Mouse (Mus musculus) MEL (cell line): ENCODE measurements around the gene Nucb1. TPM values are rescaled to one million over a fixed set of nuclear protein-coding genes. Genes with fewer than 3 reads are reported as not detected.
"Not testable (repeated sequence)": the region's sequence is repeated elsewhere in the genome, so short reads cannot be mapped to it uniquely, and the experiment has no call there.

Experiments used
- DNase-seq: peaks from one replicate; pipeline ENCODE4 v3.0.0; 2011; ENCODE audit warnings: low read depth, low spot score
- H3K27ac ChIP-seq: 2 replicates; pipeline ENCODE4 v1.5.1; 2012; ENCODE audit warnings: low read depth, mild to moderate bottlenecking, control low read depth, low read length, moderate library complexity; ENCODE audit not compliant: control insufficient read depth
- H3K27me3 ChIP-seq, 2 experiments: fragments of 150-350 bp in 1 of 2; sonication (generic) in 1 of 2; 2 replicates each; pipeline ENCODE4 v1.6.1; 2012; ENCODE audit warnings: low read length in 2 of 2, mild to moderate bottlenecking in 2 of 2, improper control_type of control experiment in 1 of 2, moderate library complexity in 1 of 2; ENCODE audit not compliant: insufficient read depth in 2 of 2, control insufficient read depth in 1 of 2
- H3K36me3 ChIP-seq, 2 experiments: 2 replicates each; pipeline ENCODE4 v1.6.1; 2012 to 2014; ENCODE audit warnings: low read length in 2 of 2, improper control_type of control experiment in 1 of 2, inconsistent platforms in 1 of 2, mild to moderate bottlenecking in 1 of 2; ENCODE audit not compliant: insufficient read depth in 2 of 2, control insufficient read depth in 1 of 2
- H3K4me1 ChIP-seq, 2 experiments: fragments of 150-350 bp in 1 of 2; sonication (generic) in 1 of 2; 2 replicates each; pipeline ENCODE4 v1.6.1; 2012; ENCODE audit warnings: low read length in 2 of 2, improper control_type of control experiment in 1 of 2, mild to moderate bottlenecking in 1 of 2; ENCODE audit not compliant: insufficient read depth in 2 of 2, control insufficient read depth in 1 of 2
- H3K4me3 ChIP-seq, 2 experiments: fragments of 150-350 bp in 1 of 2; sonication (generic) in 1 of 2; 2 replicates each; pipeline ENCODE4 v1.5.1; 2012; ENCODE audit warnings: low read depth in 2 of 2, low read length in 2 of 2, mild to moderate bottlenecking in 2 of 2, moderate library complexity in 2 of 2, control low read depth in 1 of 2, improper control_type of control experiment in 1 of 2; ENCODE audit not compliant: control insufficient read depth in 1 of 2, insufficient read depth in 1 of 2
- H3K79me2 ChIP-seq: 2 replicates; pipeline ENCODE4 v1.6.1; 2012; ENCODE audit warnings: mild to moderate bottlenecking, low read length, moderate library complexity; ENCODE audit not compliant: control insufficient read depth, poor library complexity, insufficient read depth
- H3K9ac ChIP-seq: 2 replicates; pipeline ENCODE4 v1.6.1; 2012; ENCODE audit warnings: low read depth, mild to moderate bottlenecking, control low read depth, low read length, moderate library complexity; ENCODE audit not compliant: control insufficient read depth, poor library complexity, severe bottlenecking
- H3K9me3 ChIP-seq: fragments of 150-350 bp; sonication (generic); replicated peaks from 2 replicates; pipeline ENCODE4 v1.6.1; 2012; ENCODE audit warnings: mild to moderate bottlenecking, low read length, improper control_type of control experiment, moderate library complexity; ENCODE audit not compliant: insufficient read depth
- BHLHE40 ChIP-seq: IDR thresholded peaks from 2 replicates; pipeline ENCODE4 v1.6.1; 2012; ENCODE audit warnings: low read depth, mild to moderate bottlenecking, inconsistent platforms, low read length, improper control_type of control experiment, borderline replicate concordance
- CTCF ChIP-seq, 3 experiments: IDR thresholded peaks in 2 of 3; conservative IDR thresholded peaks in 1 of 3; 2 replicates each; pipeline ENCODE4 v1.5.1; 2011 to 2012; ENCODE audit warnings: low read length in 3 of 3, low read depth in 2 of 3, mild to moderate bottlenecking in 2 of 3, improper control_type of control experiment in 1 of 3, inconsistent platforms in 1 of 3, mixed read lengths in 1 of 3, moderate library complexity in 1 of 3; ENCODE audit not compliant: control insufficient read depth in 1 of 3, insufficient read depth in 1 of 3, poor library complexity in 1 of 3, severe bottlenecking in 1 of 3
- EP300 ChIP-seq, 2 experiments: IDR thresholded peaks; 2 replicates each; pipeline ENCODE4 v1.6.1; 2011; ENCODE audit warnings: improper control_type of control experiment in 2 of 2, low read length in 2 of 2, low read depth in 1 of 2, mild to moderate bottlenecking in 1 of 2
- GABPA ChIP-seq: IDR thresholded peaks from 2 replicates; pipeline ENCODE4 v1.6.1; 2012; ENCODE audit warnings: low read depth, mild to moderate bottlenecking, inconsistent platforms, low read length, improper control_type of control experiment, moderate library complexity
- JUND ChIP-seq: IDR thresholded peaks from 2 replicates; pipeline ENCODE4 v1.6.1; 2011; ENCODE audit warnings: low read depth, mild to moderate bottlenecking, improper control_type of control experiment, low read length
- KAT2A ChIP-seq: conservative IDR thresholded peaks from 2 replicates; pipeline ENCODE4 v1.6.1; 2012; ENCODE audit warnings: low read depth, low read length, improper control_type of control experiment, inconsistent platforms
- MAX ChIP-seq: IDR thresholded peaks from 2 replicates; pipeline ENCODE4 v1.6.1; 2011; ENCODE audit warnings: low read length, improper control_type of control experiment
- MEF2A ChIP-seq: IDR thresholded peaks from 2 replicates; pipeline ENCODE4 v1.6.1; 2014; ENCODE audit warnings: low read depth, mild to moderate bottlenecking, inconsistent platforms, low read length, improper control_type of control experiment; ENCODE audit not compliant: poor library complexity, insufficient replicate concordance, severe bottlenecking; ENCODE audit errors: extremely low read depth
- MYB ChIP-seq: IDR thresholded peaks from 2 replicates; pipeline ENCODE4 v1.6.1; 2011; ENCODE audit warnings: mild to moderate bottlenecking, low read depth, low read length, improper control_type of control experiment
- NELFE ChIP-seq: IDR thresholded peaks from 2 replicates; pipeline ENCODE4 v1.6.1; 2011; ENCODE audit warnings: low read depth, low read length, improper control_type of control experiment
- NRF1 ChIP-seq: IDR thresholded peaks from 2 replicates; pipeline ENCODE4 v1.6.1; 2014; ENCODE audit warnings: low read depth, mild to moderate bottlenecking, inconsistent platforms, low read length, improper control_type of control experiment, moderate library complexity; ENCODE audit not compliant: poor library complexity, insufficient read depth, severe bottlenecking
- POLR2A ChIP-seq, 2 experiments: IDR thresholded peaks; 2 replicates each; pipeline ENCODE4 v1.6.1; 2011 to 2012; ENCODE audit warnings: low read length in 2 of 2, mild to moderate bottlenecking in 2 of 2, control low read depth in 1 of 2, improper control_type of control experiment in 1 of 2, low read depth in 1 of 2, moderate library complexity in 1 of 2; ENCODE audit not compliant: control insufficient read depth in 1 of 2, insufficient read depth in 1 of 2, poor library complexity in 1 of 2
- RAD21 ChIP-seq: IDR thresholded peaks from 2 replicates; pipeline ENCODE4 v1.6.1; 2011; ENCODE audit warnings: mild to moderate bottlenecking, low read depth, low read length, improper control_type of control experiment
- SIN3A ChIP-seq: IDR thresholded peaks from 2 replicates; pipeline ENCODE4 v1.6.1; 2012; ENCODE audit warnings: low read length, improper control_type of control experiment, inconsistent platforms
- SMC3 ChIP-seq: IDR thresholded peaks from 2 replicates; pipeline ENCODE4 v1.6.1; 2011; ENCODE audit warnings: low read depth, low read length, improper control_type of control experiment
- TBP ChIP-seq: IDR thresholded peaks from 2 replicates; pipeline ENCODE4 v1.8.0; 2011; ENCODE audit warnings: low read depth, low read length, improper control_type of control experiment
- UBTF ChIP-seq: IDR thresholded peaks from 2 replicates; pipeline ENCODE4 v1.6.1; 2012; ENCODE audit warnings: low read depth, mild to moderate bottlenecking, inconsistent platforms, low read length, improper control_type of control experiment, moderate library complexity, borderline replicate concordance; ENCODE audit not compliant: insufficient read depth
- USF2 ChIP-seq, 2 experiments: IDR thresholded peaks; 2 replicates each; pipeline ENCODE4 v1.6.1; 2011 to 2012; ENCODE audit warnings: improper control_type of control experiment in 2 of 2, low read length in 2 of 2, borderline replicate concordance in 1 of 2, inconsistent platforms in 1 of 2, low read depth in 1 of 2, mild to moderate bottlenecking in 1 of 2; ENCODE audit not compliant: insufficient read depth in 1 of 2
- ZC3H11A ChIP-seq: IDR thresholded peaks from 2 replicates; pipeline ENCODE4 v1.6.1; 2012; ENCODE audit warnings: low read depth, mild to moderate bottlenecking, inconsistent platforms, low read length, improper control_type of control experiment
- ZMIZ1 ChIP-seq: IDR thresholded peaks from 2 replicates; pipeline ENCODE4 v1.6.1; 2012; ENCODE audit warnings: low read depth, mild to moderate bottlenecking, inconsistent platforms, low read length, improper control_type of control experiment, moderate library complexity
- polyA plus RNA-seq, 2 experiments: library from polyadenylated mRNA; stranded (reverse) in 1 of 2; unstranded in 1 of 2; fragments of >175 nt in 1 of 2; fragments of >200 nt in 1 of 2; gene quantifications; 2 replicates each; pipeline versions ENCODE4 v1.2.1 to v1.2.4; 2012; ENCODE audit warnings: low replicate concordance in 2 of 2, low read depth in 1 of 2; ENCODE audit not compliant: insufficient read length in 2 of 2, insufficient read depth in 1 of 2, missing spikeins in 1 of 2
- total RNA-seq: library from RNA; depleted of rRNA; stranded (reverse); fragments of 300-350 nt; gene quantifications from 2 replicates; pipeline ENCODE4 v1.2.3, GENCODE M21; 2012

The Nucb1 gene
- total and polyA plus RNA-seq, 3 experiments = 92.3 to 343 (median 196) TPM

GRCm38 (mm10) chr7:45463987-45464778 lies 46.0 kb downstream of the Nucb1 start:
- Histone ChIP-seq H3K36me3 (peaks cover 2 to 20% of the 10 kb centered on the region in 2 experiments; a peak in 3 of 4 replicates), H3K9me3 (no peaks in the 10 kb centered on the region), H3K4me1 (peaks cover 8 to 27% of the 10 kb centered on the region in 2 experiments), H3K9ac (no peak overlapping the region), H3K27ac (no peak overlapping the region), H3K79me2 (peaks cover 25% of the 10 kb centered on the region), H3K27me3 (no peaks in the 10 kb centered on the region), H3K4me3 (no peak overlapping the region)
- DNase-seq = no peak
- TF ChIP-seq USF2 (IDR thresholded peaks at IDR 0.05; ENCODE audit: borderline replicate concordance in 1 of 2, insufficient read depth in 1 of 2, low read depth in 1 of 2, low read length in 2 of 2) (no peak), RAD21 (no peak), MYB (no peak), ZMIZ1 (no peak), MEF2A (no peak), SMC3 (no peak), JUND (no peak), MAX (no peak), ZC3H11A (no peak), GABPA (no peak), NELFE (no peak), EP300 (IDR thresholded peaks at IDR 0.05; ENCODE audit: low read depth in 1 of 2, low read length in 2 of 2) (no peak), KAT2A (no peak), CTCF (IDR thresholded peaks at IDR 0.05 in 2 of 3, conservative IDR thresholded peaks at IDR 0.05 in 1 of 3; ENCODE audit: control insufficient read depth in 1 of 3, insufficient read depth in 1 of 3, low read depth in 2 of 3, low read length in 3 of 3, poor library complexity in 1 of 3, severe bottlenecking in 1 of 3) (no peak), UBTF (no peak), POLR2A (IDR thresholded peaks at IDR 0.05; ENCODE audit: control insufficient read depth in 1 of 2, insufficient read depth in 1 of 2, low read depth in 1 of 2, low read length in 2 of 2, poor library complexity in 1 of 2) (no peak), TBP (no peak), NRF1 (no peak), SIN3A (no peak), BHLHE40 (no peak)

- not testable (repeated sequence) for DNase-seq, H3K27ac ChIP-seq, H3K27me3 ChIP-seq, H3K9ac ChIP-seq, H3K9me3 ChIP-seq, H3K4me3 ChIP-seq
- peaks cover 7 to 20% of the 10 kb centered on the region in 2 experiments for H3K36me3 ChIP-seq
- peaks cover 8 to 27% of the 10 kb centered on the region in 2 experiments for H3K4me1 ChIP-seq
- TF ChIP-seq CTCF (IDR thresholded peaks at IDR 0.05 in 2 of 3, conservative IDR thresholded peaks at IDR 0.05 in 1 of 3; ENCODE audit: control insufficient read depth in 1 of 3, insufficient read depth in 1 of 3, low read depth in 2 of 3, low read length in 3 of 3, poor library complexity in 1 of 3, severe bottlenecking in 1 of 3) = peak; percentile 6 to 20 (median 9); a peak in 1 of 6 replicates
- peaks cover 37% of the 10 kb centered on the region for H3K79me2 ChIP-seq
These were observed 47.3 kb downstream of the Nucb1 start for GRCm38 (mm10) chr7:45462868-45463267.
